Mouse (Mus musculus) monocyte, adult 5-6 weeks (primary cell): ENCODE results near the gene Dok7. TPM values are rescaled to one million over a fixed set of nuclear protein-coding genes. Genes with fewer than 3 reads are reported as not detected.

Source experiments
- ATAC-seq: fragments of 153-309, 156-312 bp; replicated peaks from 2 replicates; pipeline ENCODE4 v1.8.0; 2017; ENCODE audit warnings: mild to moderate bottlenecking; ENCODE audit not compliant: low TSS enrichment, insufficient number of reproducible peaks, severe bottlenecking, poor library complexity, low FRiP score
- total RNA-seq: library from RNA; stranded (forward); fragments of 200-1000, 200-491, 200-594 nt; gene quantifications from 3 replicates; pipeline ENCODE4 v1.2.3, GENCODE M21; 2017

Dok7 gene
- total RNA-seq: not detected in 3 replicates

DNA sequence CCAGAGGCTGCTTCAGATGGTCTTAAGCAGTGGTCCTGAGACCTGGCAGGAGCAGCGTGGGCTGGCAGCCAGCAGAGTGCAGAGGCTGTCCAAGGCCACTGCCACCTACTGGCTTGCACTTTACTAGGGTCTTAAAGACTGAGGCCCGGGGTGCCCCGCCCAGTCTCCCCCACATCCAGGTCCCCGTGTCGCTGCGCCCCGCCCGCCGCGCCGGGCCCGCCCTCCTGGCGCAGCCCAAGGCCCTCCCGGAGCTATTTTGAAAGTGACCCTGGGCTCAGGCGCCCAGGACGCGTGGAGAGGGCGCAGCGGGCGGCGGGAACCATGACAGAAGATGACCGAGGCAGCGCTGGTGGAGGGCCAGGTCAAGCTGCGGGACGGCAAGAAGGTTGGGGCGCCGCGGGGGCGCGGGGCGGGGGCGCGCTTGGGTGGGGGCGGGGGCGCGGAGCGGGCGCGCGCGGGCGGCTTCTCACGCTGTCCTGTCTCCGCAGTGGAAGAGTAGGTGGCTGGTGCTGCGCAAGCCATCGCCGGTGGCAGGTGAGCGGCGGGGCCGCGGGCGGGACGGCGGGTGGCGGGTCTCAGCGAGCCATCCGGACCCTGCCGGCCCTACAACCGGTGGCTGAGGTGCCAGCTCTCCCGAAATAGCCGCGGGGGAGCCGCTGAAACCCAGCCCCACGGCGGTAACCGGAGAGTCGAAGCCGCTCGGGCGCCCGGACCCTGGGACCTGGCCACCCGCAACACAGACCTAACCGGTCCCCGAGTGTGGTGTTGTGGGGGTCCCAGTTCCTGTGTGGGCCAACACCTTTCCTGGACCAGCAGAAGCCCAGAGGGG lies at the start of gene Dok7:
Dok7 (plus strand) TSS at position 163 of the 829 bp plus-strand sequence.
- no peak for ATAC-seq

DNA sequence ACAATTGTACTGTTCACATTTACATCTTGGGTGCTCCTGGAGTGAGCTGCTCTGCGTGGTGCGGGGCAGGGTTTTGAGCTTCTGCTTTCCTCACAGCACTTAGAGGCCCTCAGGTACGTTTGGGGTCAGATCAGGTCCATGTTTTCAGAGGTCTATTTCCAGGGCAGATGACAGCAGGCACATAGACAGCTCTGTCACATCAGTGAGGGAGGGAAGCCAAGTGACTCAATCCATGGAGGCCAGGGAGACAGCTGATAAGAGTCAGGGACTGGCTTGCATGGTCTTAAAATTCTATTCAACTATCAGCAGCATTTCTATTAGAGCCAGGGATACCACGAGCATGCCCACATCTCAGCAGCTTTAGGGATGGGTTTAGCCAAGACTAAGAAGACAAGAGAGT lies 47.4 kb upstream of the Dok7 start:
- ATAC-seq: no peak

DNA sequence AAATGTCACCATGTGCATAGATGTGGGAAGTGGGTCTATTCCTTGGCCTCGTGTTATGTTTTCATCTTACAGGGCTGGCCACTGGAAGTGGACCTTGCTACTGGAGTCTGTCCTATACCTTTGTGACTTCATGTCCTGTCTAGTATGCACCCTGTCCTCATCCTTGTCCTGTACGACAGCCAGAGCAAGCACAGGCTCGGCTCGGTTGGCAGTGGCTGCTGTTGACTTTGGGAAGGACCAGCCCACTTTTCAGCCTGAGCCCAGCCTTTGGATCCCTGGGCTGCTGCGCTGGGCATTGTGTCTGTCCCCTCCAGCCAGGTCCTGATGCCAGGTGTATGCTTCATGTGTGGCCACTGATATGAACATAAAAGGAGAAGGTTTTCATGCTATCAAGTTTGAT lies 45.9 kb upstream of the Dok7 start:
- no peak for ATAC-seq

DNA sequence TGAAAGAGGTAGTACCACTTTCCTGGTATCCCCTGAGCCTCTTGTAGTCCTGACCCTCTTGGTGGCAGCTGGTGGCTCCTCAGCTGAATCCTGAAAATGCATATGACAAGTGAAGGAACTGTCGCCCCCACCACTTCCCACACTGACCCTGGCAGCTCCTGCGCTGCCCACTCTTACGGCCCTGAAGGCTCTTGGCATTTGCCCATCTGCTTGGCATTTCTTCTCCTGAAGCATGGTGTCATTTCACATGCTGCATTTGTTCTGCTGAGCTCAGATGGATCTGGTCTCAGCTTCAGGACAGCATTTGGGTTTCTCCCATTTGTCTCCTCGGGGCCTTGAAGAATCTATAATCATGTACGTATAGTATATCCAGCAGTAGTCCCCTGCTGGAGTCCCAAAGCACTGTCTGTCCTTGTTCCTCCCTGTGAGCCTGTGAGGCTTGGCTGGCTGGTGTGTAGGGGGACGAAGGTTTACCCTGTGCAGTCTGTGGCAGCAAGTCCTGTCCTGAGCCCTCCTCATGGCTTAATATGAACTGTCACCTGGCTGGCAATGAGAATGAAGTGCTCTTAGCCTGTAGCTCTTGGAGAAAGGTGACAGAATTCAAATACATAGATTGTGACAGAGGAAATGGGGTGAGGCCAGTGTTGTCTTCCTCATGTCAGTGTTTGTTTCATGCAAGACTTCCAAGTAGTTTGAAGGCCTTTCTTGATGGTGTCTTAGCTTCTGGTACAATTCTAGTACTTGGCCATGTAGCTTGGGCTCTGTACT lies 45.2 kb upstream of the Dok7 start:
- no peak for ATAC-seq

DNA sequence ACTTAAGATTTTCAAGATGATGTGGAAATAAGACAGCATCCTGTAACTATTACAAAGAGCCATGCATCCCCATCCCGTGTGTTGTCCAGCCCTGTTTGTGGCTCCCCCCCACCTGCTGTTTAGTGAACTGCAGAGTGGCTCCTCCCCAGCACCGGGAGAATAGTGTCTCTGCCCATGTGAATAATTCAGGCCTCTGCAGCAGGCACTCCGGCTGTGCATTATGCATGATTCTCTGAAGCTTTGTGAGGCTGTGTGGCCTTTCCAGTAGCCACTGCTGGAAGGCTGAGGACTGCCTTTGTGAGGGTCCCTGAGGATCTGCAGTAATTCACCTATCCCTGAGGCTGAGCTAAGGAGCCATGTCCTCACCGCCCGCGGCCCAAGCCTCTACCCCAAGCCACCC lies 42.5 kb upstream of the Dok7 start:
- no peak for ATAC-seq

DNA sequence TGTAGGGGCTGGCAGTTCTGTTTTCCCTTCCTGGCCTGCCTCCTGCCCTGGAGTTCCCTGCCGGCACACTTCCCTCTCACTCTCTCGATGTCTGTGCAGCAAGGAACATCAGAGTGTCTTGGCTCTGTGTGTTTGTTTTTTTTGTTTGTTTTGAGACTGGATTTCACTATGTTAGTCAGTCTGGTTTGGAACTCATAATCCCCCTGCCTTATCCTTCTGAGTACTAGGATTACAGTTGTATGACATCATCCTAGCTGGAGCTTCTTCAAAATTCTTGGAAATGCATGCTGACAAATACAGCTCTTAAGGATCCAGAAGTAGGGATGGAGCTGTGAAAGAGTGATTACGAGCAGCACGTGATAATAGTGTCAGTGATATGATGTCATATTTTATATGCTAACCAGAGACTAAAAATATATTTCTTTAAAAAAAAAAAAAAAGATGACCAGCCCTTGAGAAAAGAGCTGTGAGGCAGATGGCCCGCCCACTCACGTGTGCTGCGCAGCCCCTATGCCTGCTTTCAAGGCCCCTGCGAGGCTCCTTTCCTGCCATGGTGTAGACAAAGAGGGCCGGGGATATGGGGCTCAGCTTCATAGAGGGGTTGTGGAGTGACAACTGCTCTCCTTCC lies 36.8 kb upstream of the Dok7 start:
- no peak for ATAC-seq

DNA sequence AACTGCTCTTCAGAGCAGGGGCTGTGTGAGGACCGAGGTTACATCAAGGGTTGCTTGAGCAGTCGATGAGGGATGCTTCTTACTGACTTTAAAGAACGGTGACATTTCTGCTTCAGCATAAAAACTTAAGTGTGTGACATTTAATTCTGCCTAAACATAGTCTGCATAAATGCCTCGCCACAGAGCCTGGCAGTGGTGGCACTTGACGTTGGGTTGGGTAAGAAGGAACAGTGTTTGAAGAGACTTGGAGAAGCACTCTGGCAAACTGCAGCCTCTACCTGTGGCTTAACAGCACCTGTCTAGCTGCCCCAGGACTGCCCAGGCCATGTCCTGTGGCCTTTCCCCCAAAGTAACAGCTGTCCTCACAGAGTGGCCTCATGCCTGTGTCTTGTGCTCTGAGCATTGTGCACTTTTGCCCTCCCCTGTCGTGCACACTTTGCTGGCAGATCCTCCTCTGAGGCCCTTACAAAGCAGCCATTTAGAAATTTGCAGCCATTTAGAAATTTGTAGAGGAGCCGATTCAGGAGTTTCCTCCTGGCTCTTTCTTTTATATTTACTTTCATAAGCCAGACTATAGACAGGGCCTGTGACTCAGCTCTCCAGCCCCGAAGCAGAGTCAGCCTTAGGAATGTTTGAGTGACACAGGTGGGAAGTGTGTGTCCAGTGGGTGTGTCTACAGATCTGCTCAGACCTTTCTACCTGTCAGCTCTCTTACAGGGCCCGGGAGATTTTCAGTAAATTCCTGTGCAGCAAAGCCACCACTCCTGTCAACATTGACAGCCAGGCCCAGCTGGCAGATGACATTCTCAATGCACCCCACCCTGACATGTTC lies 35.9 kb upstream of the Dok7 start:
- ATAC-seq: no peak

DNA sequence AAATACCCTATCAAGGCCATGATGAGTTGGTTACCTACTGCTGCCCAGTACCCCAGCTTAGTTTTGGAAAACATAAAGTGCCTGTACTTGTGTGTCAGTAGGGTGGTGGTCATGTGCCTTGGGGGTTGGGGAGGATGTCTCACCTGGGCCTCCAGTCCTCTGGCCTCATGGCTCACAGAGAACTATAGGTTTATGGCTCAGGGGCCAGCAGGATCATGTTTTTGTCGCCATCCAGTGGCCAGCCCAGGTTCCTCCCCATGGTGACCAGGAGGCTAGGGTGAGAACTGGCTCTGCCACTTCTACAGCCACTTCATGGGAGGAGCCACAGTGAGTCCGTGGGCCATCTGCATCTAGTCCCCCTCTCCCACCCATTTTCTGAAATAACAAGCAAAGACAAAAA lies 31.6 kb upstream of the Dok7 start:
- ATAC-seq: no peak

DNA sequence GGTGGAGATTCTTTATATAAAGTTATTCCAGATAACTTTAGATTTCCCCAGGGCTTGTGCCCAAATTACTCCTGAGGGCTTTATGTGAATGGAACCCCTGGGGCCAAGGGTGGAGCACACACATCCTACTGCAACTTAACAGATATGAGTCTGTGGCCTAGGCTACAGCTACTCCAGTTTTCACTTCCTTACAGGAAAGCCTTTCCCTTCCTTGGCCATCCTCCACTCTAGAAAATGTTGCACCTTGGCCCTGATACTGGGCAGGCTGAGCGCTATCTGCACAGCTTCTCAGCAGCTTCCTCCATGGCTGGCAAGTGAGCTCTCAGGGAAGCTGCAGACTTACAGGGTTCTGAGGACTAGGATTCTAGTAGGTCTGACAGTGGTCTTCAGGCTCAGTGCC lies 27.3 kb upstream of the Dok7 start:
- no peak for ATAC-seq

DNA sequence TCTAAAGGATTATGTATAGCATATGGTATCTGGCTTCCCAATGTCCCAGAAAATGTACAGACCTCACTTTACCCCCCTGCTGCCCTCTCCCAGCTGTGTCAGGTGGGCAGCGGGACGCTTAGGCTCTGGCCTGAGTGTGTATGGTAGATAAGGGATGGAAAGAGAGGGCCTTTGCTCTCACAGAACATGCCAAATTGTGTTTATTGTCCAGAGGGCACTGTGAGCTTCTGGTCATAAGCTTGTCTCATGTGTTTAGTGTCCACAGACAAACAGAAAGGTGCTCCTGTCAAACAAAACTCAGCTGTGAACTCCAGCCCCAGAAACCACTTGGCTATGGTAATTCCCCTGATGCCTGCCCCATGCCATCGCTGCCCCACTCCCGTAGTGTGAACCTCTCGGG lies 26.8 kb upstream of the Dok7 start:
- ATAC-seq: no peak

DNA sequence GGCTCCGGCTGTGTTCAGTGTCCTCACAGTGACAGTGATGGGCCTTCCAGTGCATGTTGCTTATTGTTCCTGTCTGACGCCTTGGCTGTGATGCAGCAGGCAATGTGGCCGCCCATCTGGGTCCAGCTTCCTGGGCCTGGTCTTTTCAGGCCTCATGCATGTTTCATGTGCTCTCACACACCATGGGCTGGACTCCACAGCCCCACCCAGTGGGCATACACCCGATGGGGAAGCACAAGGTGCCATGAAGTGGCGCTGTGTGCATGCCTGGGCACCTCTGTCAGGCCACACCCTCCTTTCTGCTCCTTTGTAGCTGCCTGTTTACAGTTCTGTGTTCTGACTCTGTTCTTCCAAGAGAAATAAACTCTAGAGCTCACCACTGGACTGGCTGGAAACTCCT lies 23.5 kb upstream of the Dok7 start:
- no peak for ATAC-seq

DNA sequence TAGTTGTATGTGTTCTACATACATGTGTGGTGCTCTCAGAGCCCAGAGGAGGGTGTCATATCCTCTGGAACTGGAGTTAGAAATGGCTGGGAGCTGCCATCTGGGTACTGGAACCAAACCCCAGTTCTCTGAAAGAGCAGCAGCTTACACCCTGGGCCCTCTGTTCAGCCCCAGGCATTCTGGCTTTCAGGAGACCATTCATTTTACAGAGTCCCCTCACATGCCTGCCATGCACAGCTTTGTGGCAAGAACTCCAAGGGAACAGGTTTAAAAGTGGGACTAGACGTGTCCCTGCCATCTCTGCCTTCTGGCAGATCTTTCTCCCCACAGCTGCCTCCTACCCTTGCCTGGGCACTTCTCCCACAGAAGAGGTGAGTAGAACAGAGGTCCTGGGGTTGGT lies 22.9 kb upstream of the Dok7 start:
- no peak for ATAC-seq

DNA sequence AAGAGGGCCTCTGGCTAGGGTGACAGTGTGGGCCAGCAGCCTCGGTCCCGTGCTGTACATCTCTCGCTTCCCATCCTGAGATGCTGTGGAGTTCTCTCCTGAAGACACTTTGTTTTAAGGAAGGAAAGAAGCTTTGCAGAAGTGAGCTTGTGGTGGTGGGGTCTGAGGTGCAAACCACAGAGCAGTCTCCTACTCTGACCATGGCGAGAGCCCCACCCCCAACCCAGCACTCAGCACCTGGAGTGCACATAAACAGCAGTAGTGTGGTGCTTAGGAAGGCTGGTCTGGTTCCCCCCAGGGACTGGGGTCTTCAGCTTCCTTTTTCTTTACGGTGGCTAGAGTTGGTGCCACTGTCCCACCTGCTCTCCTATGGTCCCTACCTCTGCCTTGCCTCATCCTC lies 21.4 kb upstream of the Dok7 start:
- ATAC-seq: no peak

DNA sequence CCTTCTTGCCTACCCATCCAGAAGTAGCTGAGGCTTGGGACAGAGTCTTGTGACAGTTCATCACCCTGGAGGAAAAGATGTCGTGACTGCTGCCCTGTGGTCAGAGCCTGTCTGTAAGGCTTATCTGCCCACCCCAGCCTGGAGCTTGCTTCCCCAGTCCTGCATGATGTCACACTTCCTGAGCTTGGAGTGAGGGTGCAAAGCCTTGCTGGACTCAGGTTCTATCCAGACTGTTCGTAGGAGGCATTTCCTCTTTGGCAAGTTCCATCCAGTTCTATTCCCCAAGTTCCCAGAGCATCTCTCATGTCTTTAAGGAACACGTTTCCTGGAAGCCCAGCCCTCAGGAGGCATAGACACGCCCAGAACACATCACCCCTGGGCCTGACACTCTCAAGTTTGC lies 20.8 kb upstream of the Dok7 start:
- no peak for ATAC-seq

DNA sequence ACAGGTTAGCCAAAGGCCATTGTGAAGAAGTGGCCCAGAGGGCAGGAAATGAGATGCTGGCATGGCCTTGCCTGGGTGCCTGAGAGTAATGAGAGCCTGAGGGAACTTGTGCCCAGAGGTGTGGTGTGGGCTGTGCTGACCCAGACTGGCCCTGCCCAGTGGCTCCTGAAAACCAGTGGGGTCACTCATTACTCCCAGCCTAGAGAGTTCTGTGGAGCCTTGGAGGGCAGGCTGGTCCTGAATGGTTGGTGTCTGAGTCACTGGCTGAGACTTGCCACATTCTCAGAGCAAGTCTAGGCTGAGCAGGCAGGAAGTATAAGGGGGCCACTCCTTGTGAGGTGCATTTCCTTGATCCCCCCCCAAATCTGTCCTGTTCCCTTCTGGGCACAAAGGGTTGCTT lies 19.1 kb upstream of the Dok7 start:
- no peak for ATAC-seq

DNA sequence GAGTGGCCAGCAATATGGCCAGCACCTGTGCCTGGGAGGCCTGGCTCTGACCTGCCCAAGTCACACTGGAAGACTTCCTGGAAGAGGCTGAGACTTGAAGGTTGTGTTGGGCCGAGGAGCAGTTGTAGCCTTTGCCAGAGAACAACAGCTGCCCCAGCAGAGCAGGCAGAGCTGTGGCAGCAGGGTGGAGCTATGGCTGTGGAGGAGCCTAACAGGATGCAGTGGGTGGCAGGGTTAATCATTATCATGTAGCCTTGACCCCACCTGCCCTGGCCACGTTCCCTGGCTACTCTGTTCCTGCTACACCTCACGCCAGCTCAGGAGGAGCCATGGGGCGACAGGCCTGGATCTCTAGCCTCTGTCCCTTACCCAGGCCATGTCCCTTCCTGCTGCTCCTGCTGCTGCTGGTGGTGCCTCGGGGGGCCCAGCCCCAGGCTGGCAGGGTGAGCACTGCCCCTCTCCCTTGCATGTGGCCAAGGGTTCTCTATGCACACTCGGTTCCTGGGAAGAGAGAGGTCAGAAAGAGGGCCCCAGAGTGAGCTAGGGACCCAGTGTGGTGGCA lies 15.2 kb upstream of the Dok7 start, which contains the start of gene Hgfac:
Hgfac (plus strand) TSS at position 242 of the 562 bp plus-strand sequence.
- no peak for ATAC-seq

DNA sequence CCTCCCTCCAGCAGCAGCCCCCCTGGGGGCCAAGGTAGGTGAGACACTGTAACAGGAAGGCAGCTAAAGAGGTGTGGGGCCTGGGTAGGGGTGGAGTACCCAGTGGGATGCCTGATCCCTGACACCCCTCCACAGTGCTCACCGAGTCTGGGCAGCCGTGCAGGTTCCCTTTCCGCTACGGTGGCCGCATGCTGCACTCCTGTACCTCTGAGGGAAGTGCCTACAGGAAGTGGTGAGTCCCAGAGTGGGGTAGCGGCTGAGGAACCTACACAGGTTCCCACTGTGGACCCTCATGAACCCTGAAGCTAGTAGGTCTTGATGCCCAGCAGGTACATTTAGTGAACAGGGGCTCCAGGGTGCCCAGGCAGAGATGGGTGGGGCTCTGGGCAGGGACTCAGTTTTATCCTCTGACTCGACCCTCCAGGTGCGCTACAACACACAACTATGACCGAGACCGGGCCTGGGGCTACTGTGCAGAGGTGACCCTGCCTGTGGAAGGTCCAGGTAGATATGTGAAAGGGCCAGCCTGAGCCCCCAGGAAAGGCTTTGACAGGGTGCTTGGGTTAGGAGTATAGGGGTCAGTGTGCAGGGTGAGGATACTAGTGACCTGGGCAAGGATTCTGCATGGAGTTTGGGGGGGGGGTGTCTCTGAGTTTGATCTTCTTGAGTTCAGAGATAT lies 14.0 kb upstream of the Dok7 start:
- ATAC-seq: no peak

DNA sequence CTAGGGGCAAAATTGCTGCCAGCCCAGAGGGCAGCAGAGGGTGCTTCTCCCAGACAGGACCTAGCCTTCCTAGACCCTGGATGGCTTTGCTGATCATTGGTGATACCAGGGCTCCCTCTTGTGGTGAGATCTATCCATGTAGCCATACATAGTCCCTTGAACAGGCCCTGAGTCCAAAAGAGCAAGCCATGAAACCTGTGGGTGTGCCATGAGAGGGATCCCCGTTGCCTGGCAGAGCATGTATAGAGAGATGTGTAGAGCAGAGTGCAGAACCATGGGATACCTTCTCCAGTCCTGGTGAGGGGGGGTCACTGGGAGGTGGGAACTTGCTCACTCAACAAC lies 13.5 kb upstream of the Dok7 start:
- peak; percentile 48 for ATAC-seq
